Comparison of ENCODE assay signal across 21 mouse cellular contexts in the genomic region with DNA sequence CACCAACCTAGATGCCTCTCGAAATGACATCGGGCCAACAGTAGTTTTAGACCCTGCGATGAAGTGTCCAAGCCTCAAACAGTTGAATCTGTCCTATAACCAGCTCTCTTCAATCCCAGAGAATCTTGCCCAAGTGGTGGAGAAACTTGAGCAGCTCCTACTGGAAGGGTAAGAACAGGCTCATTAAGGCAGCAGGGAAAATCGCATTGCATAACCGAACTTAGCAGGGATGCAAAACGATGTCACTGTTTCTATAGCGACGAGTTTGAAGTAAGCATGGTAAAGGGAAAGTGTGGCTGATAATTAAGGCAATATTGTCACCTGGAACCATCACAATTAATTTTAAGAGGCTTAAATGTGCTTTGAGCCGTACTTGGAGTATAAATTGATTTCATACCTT.
DNase-seq lines count a peak whose midpoint lies in the region; ATAC-seq and TF ChIP-seq lines count a peak whose summit lies in the region.
"Had no signal": no experiment of that assay in that cellular context is flagged by ENCODE, and none has a peak within 500 bp of the region (broad histone marks: within the 10 kb centered on the region; RNA-seq: fewer than 3 reads in every experiment).

No protein-coding gene starts in this region.

- no peak overlapping the region for H3K4me2 ChIP-seq in forebrain, postnatal 0 days (ENCODE audit: low read depth)
- no peak overlapping the region for H3K4me2 ChIP-seq in hindbrain, embryonic 13.5 days
- no peak overlapping the region for H3K4me2 ChIP-seq in heart, embryonic 12.5 days
- H3K4me2 ChIP-seq: embryonic facial prominence, embryonic 12.5 days; forebrain, embryonic 12.5 days had no signal

- H3K4me3 ChIP-seq in forebrain, postnatal 0 days (ENCODE audit: low read depth, low read length), result no peak overlapping the region
- H3K4me3 ChIP-seq in forebrain, embryonic 10.5 days, result no peak overlapping the region
- no peak overlapping the region for H3K4me3 ChIP-seq in hindbrain, embryonic 13.5 days
- no peak overlapping the region for H3K4me3 ChIP-seq in heart, embryonic 12.5 days
- H3K4me3 ChIP-seq: embryonic facial prominence, embryonic 10.5 days; embryonic facial prominence, embryonic 12.5 days; forebrain, embryonic 12.5 days had no signal

- no peak for ATAC-seq in forebrain, postnatal 0 days
- no peak for ATAC-seq in hindbrain, embryonic 13.5 days (ENCODE audit: low FRiP score)
- no peak for ATAC-seq in heart, embryonic 12.5 days (ENCODE audit: insufficient number of reproducible peaks, low FRiP score)
- ATAC-seq: forebrain, embryonic 16.5 days had no signal

- no peaks in the 10 kb centered on the region for H3K36me3 ChIP-seq in forebrain, postnatal 0 days (ENCODE audit: insufficient read depth)
- no peaks in the 10 kb centered on the region for H3K36me3 ChIP-seq in forebrain, embryonic 10.5 days (replicated peaks)
- no peaks in the 10 kb centered on the region for H3K36me3 ChIP-seq in hindbrain, embryonic 13.5 days
- peaks cover 16% of the 10 kb centered on the region for H3K36me3 ChIP-seq in heart, embryonic 12.5 days
- H3K36me3 ChIP-seq: embryonic facial prominence, embryonic 10.5 days; embryonic facial prominence, embryonic 12.5 days; forebrain, embryonic 12.5 days had no signal

- 0 out of 2 replicates have a peak, but pooled peaks have one; percentile 13 for TF ChIP-seq CTCF in forebrain, postnatal 0 days (IDR thresholded peaks at IDR 0.05; ENCODE audit: low read depth)
- TF ChIP-seq CTCF in brain, embryonic 14.5 days (IDR thresholded peaks at IDR 0.05; ENCODE audit: borderline replicate concordance, extremely low read depth, insufficient read depth, insufficient read length), result no peak

- H3K27me3 ChIP-seq in forebrain, postnatal 0 days (ENCODE audit: insufficient read depth, low read length), result no peaks in the 10 kb centered on the region
- no peaks in the 10 kb centered on the region for H3K27me3 ChIP-seq in forebrain, embryonic 10.5 days (ENCODE audit: poor library complexity, severe bottlenecking)
- H3K27me3 ChIP-seq in hindbrain, embryonic 13.5 days, result no peaks in the 10 kb centered on the region
- no peaks in the 10 kb centered on the region for H3K27me3 ChIP-seq in heart, embryonic 12.5 days (replicated peaks)
- H3K27me3 ChIP-seq: embryonic facial prominence, embryonic 12.5 days; forebrain, embryonic 12.5 days had no signal

- H3K4me1 ChIP-seq in forebrain, postnatal 0 days (ENCODE audit: insufficient read depth), result no peaks in the 10 kb centered on the region
- no peaks in the 10 kb centered on the region for H3K4me1 ChIP-seq in forebrain, embryonic 10.5 days
- no peaks in the 10 kb centered on the region for H3K4me1 ChIP-seq in hindbrain, embryonic 13.5 days (replicated peaks)
- 0 out of 2 replicates have a peak, but pooled peaks cover 3% of the 10 kb centered on the region for H3K4me1 ChIP-seq in heart, embryonic 12.5 days (replicated peaks)
- H3K4me1 ChIP-seq: embryonic facial prominence, embryonic 10.5 days; embryonic facial prominence, embryonic 12.5 days; forebrain, embryonic 12.5 days had no signal

- intact Hi-C loops in left cerebral cortex, postnatal 25 days (cut with DNase I), result no loop called here
- intact Hi-C loops in left cerebral cortex, postnatal 14 days (cut with DNase I), result no loop called here

- H3K27ac ChIP-seq in forebrain, postnatal 0 days (ENCODE audit: low read depth, low read length), result no peak overlapping the region
- H3K27ac ChIP-seq in forebrain, embryonic 10.5 days, result no peak overlapping the region
- H3K27ac ChIP-seq in hindbrain, embryonic 13.5 days, result no peak overlapping the region
- no peak overlapping the region for H3K27ac ChIP-seq in heart, embryonic 12.5 days (ENCODE audit: poor library complexity, severe bottlenecking)
- H3K27ac ChIP-seq: embryonic facial prominence, embryonic 10.5 days; embryonic facial prominence, embryonic 12.5 days; forebrain, embryonic 12.5 days had no signal

- TF ChIP-seq POLR2A in brain, embryonic 14.5 days (IDR thresholded peaks at IDR 0.05; ENCODE audit: borderline replicate concordance, extremely low read depth, insufficient read depth, insufficient read length, poor library complexity, severe bottlenecking), result no peak

- H3K9ac ChIP-seq in forebrain, postnatal 0 days, result no peak overlapping the region
- no peak overlapping the region for H3K9ac ChIP-seq in hindbrain, embryonic 13.5 days
- H3K9ac ChIP-seq in heart, embryonic 12.5 days, result no peak overlapping the region
- H3K9ac ChIP-seq: embryonic facial prominence, embryonic 12.5 days; forebrain, embryonic 12.5 days had no signal

- no peaks in the 10 kb centered on the region for H3K9me3 ChIP-seq in forebrain, postnatal 0 days (ENCODE audit: low read length)
- H3K9me3 ChIP-seq in forebrain, embryonic 10.5 days, result no peaks in the 10 kb centered on the region
- H3K9me3 ChIP-seq in hindbrain, embryonic 13.5 days, result no peaks in the 10 kb centered on the region
- H3K9me3 ChIP-seq in heart, embryonic 12.5 days (replicated peaks), result no peaks in the 10 kb centered on the region
- H3K9me3 ChIP-seq: embryonic facial prominence, embryonic 10.5 days; embryonic facial prominence, embryonic 12.5 days; forebrain, embryonic 12.5 days had no signal

- 66% methylated on average over 9 of the region's 9 CpGs for whole genome bisulfite sequencing in forebrain, postnatal 0 days
- 87% methylated on average over 9 of the region's 9 CpGs for WGBS in forebrain, embryonic 10.5 days
- WGBS in hindbrain, embryonic 13.5 days, result 84% methylated on average over 9 of the region's 9 CpGs
- WGBS in heart, embryonic 12.5 days, result 84% methylated on average over 9 of the region's 9 CpGs

- DNase-seq in forebrain, postnatal 0 days, result no peak
- DNase-seq in forebrain, embryonic 10.5 days (ENCODE audit: extremely low spot score, low spot score), result no peak
- peak; percentile 19 to 26 for DNase-seq in left cerebral cortex, postnatal 25 days (ENCODE audit: low spot score in 2 of 2)
- DNase-seq in left cerebral cortex, postnatal 14 days (ENCODE audit: low spot score in 2 of 2), result no peak
- DNase-seq in brain, adult 2 months (ENCODE audit: low read depth, low spot score), result peak; percentile 74
- peak; percentile 45 for DNase-seq in brain, embryonic 14.5 days (ENCODE audit: low read depth)
- DNase-seq: adrenal gland, adult 2 months; adrenal gland, postnatal 10 days; adrenal gland, postnatal 25 days; cerebellum, adult 11 months; cerebellum, adult 18-20 months; cerebellum, adult 8-10 months; cerebellum, adult 9-11 months; cerebellum, postnatal 14 days; cerebellum, postnatal 36 days had no signal

Comparison
In these comparisons a context has a peak if more than half of its experiments do, and no peak if none do; other contexts are left out.
1. DNase-seq: peak in left cerebral cortex, postnatal 25 days (2 of 2), brain, adult 2 months (single experiment) and brain, embryonic 14.5 days (single experiment); none in forebrain, postnatal 0 days (single experiment), forebrain, embryonic 10.5 days (single experiment) and left cerebral cortex, postnatal 14 days (0 of 2).